Mouse (Mus musculus) hematopoietic stem cell, adult 5-6 weeks (primary cell): ENCODE measurements around the gene Lbh. TPM values are rescaled to one million over a fixed set of nuclear protein-coding genes. Genes with fewer than 3 reads are reported as not detected.

Source experiments
- ATAC-seq, 2 experiments: fragments of 125-278 bp in 1 of 2; replicated peaks in 1 of 2; 2 replicates each; pipeline ENCODE4 v1.8.0; 2016 to 2017; ENCODE audit warnings: inconsistent platforms in 2 of 2, mild to moderate bottlenecking in 2 of 2, moderate number of reproducible peaks in 2 of 2, low read depth in 1 of 2, moderate TSS enrichment in 1 of 2; ENCODE audit not compliant: low FRiP score in 2 of 2, poor library complexity in 2 of 2, severe bottlenecking in 2 of 2, insufficient read depth in 1 of 2, low TSS enrichment in 1 of 2
- total RNA-seq: library from RNA; stranded (forward); fragments of 172-1452, 232-1000 nt; gene quantifications from 2 replicates; pipeline ENCODE4 v1.2.3, GENCODE M21; 2017

Lbh gene
- total RNA-seq, 1 experiment from 2014 or later: 24.5 TPM

GRCm38 (mm10) chr17:72958886-72959285 is 40.8 kb downstream of the Lbh start:
- no peak for ATAC-seq

DNA sequence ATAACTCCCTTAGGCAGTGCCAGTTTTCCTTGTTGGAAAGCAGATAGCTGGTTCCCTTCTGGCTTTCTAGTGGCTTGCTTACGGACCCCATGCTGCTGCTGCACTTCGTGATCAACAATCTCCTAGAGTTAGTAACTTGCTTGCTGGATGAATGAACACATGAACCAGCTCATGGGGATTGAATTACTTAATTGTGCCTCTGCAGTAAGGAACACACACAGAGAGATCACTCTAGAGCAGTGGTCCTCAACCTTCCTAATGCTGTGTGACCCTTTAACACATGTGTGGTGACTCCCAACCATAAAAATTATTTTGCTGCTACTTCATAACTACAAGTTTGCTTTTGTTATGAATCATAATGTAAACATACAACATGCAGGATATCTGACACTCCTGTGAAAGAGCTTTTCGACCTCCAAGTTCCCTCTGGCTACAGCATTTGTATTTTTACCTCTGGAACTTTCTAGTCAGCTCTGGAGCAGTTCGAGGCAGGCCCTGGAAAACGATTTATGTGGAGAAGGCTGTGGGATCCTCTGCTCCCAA is 41.5 kb downstream of the Lbh start:
- no peak for ATAC-seq

DNA sequence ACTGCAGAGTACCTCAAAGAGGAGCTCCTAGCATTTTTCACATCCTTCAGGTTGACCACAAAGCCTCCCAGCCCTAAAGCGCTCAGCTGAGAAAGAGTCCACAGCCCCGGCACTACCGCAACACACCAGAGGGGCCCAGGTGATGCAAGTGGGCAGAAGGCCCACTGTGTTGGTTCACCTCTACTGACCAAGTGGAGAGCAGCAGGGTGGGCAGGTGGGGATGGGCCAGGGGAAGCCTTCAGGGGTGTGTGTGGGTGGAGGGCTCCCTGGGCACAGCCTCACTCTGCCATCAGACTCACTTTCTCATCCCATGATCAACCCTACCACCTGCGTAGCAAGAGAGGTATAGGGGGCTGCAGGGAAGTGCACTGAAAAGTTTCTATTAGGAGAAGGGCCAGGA is 42.1 kb downstream of the Lbh start:
- ATAC-seq: no peak

DNA sequence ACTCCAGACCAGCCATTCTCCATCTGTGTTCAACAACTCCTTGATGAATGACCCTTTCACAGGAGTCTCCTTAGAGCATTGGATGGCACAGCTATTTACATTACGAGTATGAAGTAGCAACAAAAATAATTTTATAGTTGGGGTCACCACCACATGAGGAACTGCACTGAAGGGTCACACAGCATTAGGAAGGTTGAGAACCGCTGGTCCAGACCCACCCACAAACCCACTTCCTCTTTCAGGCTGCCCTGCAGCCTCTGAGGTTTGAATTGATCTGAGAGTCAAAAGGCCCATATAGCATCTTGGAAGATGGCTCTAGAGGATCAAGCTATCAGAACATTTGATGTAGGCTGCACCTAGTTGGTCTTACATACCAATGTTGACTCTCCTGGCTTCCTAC is 42.8 kb downstream of the Lbh start:
- ATAC-seq: peak; percentile 84 to 92

- ATAC-seq: no peak
These were observed 44.0 kb downstream of the Lbh start for GRCm38 (mm10) chr17:72961953-72962630.

DNA sequence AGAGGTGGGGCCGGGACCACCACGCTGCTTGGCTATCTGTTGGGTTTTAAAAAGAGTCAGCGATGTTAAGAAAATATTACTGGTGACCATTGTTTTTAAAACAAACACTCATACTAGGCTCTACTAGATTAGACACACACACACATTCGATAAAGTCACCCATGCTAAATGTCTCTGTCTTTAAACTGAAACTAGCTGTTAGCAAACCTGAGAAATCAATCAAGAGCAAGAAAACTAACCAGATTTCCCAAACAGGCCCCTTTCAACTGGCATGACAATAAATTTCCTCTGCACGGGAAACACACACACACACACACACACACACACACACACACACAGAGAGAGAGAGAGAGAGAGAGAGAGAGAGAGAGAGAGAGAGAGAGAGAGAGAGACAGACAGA is 47.6 kb downstream of the Lbh start:
- no peak for ATAC-seq

GRCm38 (mm10) chr17:72966091-72966531 is 48.0 kb downstream of the Lbh start:
- no peak for ATAC-seq

DNA sequence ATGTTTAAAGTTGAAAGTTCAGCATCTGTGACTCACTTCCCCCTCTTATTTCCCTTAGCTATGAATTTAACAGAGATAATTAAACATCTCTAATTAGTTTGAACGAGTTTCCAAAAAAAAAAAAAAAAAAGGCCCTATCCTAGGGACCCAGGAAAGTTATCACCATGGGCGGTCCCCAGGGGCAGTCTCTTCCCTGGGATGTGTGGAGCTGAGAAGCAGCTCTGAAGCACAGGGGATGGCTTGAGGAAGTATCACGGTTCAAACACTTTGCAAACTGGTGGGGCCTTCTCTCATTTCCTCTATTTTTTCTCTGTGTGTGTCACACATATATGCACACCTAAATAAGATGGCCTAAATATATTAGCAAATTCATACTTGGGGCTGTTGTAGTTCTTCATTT is 48.8 kb downstream of the Lbh start:
- ATAC-seq: peak in 1 of 2 experiments; percentile 25; a peak in 1 of 4 replicates

- no peak for ATAC-seq
These were observed 49.5 kb downstream of the Lbh start for GRCm38 (mm10) chr17:72967371-72968175.

GRCm38 (mm10) chr17:72968666-72969065 is 50.6 kb downstream of the Lbh start:
- no peak for ATAC-seq

DNA sequence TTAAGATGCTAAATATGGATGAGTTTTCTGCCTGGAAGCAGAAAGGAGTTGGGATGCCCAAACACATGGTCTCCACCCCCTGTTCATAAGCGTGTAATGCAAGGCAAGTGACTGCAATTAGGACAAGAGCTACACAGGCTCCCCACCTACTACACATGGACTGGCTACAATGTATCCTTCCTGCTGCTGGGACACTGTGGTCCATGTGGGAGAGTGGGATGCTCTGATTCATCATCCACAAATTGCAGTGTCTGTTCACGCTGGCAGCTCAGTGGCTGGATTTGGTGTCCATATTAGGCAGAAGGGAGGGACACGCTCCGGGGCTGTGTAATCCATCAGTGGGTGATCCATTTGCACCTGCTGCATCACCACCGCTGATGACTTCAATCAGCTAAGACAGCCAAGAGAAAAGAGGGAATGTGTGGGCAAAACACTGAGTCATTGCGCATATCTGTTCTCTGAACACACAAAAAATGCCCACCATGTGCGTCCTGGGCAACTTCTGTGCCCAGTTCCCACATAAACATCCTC is 52.6 kb downstream of the Lbh start:
- no peak for ATAC-seq

DNA sequence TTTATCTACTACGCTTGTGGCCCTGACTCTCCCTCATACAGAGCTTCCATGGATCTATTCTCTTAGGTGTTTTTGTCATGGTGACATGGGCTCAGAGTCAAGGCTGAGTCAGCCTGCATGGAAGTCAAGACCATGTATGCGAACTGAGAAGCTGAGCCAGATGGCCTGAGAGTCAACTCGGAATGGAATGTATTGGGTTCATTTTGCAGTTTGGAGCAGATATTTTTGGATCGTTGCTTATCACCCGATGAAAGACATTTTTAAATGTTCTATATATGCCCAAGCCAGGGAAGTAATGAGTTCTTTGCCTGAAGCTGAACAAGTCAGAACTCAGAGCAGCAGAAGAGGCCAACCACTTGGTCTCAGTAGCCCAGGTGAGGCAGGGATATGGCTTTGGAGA is 54.9 kb downstream of the Lbh start:
- no peak for ATAC-seq

GRCm38 (mm10) chr17:72976258-72977231 is 58.4 kb downstream of the Lbh start:
- ATAC-seq: no peak

DNA sequence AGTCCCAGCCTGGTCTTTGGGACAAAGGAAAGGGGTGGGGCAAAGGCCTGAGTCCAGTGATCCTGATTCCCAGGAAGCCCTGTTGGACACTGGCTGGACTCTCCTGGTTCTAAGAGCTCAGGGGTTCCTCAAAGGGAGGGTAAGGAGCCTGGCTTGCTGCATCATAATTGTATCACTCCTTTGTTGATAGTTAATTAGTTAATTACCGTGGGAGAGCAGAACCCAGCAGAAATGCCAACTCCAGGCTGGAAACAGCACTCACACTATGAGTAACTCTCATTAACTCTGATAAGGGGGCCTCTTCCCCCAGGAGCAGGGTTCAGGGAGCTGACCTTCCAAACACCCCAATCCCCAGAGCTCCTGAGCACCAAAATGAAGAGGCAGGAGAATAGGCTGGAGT is 59.5 kb downstream of the Lbh start:
- ATAC-seq: no peak

DNA sequence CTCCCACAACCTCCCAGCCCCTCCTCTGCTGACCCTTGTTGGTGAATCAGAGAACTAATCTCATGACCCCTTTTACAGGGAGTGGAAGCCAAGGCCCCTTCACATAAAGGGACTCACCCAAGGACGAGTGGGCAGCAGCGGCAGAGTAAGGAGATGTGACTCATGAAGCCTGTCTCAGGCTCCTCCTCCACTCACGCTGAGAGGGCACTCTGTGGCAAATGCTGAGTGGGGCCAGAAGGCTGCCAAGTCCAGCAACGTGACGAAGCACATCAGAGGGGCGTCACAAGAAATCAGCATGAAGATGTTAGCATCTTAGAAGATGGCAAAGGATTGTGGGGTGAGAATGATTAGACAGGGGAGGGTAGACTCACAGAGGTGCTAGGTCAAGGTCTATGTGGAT is 64.1 kb downstream of the Lbh start:
- ATAC-seq: no peak

GRCm38 (mm10) chr17:72983471-72983870 is 65.4 kb downstream of the Lbh start:
- ATAC-seq: no peak

DNA sequence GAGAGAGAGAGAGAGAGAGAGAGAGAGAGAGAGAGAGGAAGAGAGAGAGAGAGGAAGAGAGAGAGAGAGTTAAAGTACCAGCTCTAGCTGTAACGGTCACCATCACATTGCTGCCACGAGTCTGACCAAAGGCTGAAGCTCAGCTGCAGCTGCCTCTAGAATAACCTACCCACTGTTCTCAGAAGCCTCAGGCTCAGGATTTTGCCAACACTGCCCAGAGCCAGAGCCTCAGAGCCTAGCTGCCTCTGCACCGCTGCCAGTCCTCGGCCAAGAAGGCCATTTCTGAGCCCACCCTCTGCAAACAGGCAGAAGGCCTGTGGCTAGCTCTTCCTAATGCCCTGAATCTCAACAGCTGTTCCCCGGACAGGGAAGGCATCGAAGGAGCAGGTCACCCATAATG is 70.9 kb downstream of the Lbh start:
- no peak for ATAC-seq
